In genomic region chr8:11574911-11575603, GRCm38 (mm10) we compare ENCODE assay signal across 12 mouse cellular contexts. TPM values are rescaled to one million over a fixed set of nuclear protein-coding genes. Genes with fewer than 3 reads are reported as not detected.
DNase-seq lines count a peak whose midpoint lies in the region; ATAC-seq and TF ChIP-seq lines count a peak whose summit lies in the region.
"Had no signal": no experiment of that assay in that cellular context is flagged by ENCODE, and none has a peak within 500 bp of the region (broad histone marks: within the 10 kb centered on the region; RNA-seq: fewer than 3 reads in every experiment).

No protein-coding gene starts in this region.

- H3K9me3 ChIP-seq in heart, embryonic 12.5 days (replicated peaks) = no peaks in the 10 kb centered on the region
- no peaks in the 10 kb centered on the region for H3K9me3 ChIP-seq in lung, postnatal 0 days (ENCODE audit: low read length)
- no peaks in the 10 kb centered on the region for H3K9me3 ChIP-seq in liver, embryonic 16.5 days (replicated peaks; ENCODE audit: control insufficient read depth, low read length)
- H3K9me3 ChIP-seq in hindbrain, embryonic 10.5 days = no peaks in the 10 kb centered on the region

- no peak overlapping the region for H3K4me2 ChIP-seq in heart, embryonic 12.5 days
- H3K4me2 ChIP-seq in lung, postnatal 0 days (replicated peaks; ENCODE audit: low read depth, low read length) = no peak overlapping the region
- H3K4me2 ChIP-seq in liver, embryonic 16.5 days (ENCODE audit: low read depth, low read length) = no peak overlapping the region

- H3K4me1 ChIP-seq in heart, embryonic 12.5 days (replicated peaks) = peaks cover 16% of the 10 kb centered on the region
- H3K4me1 ChIP-seq in lung, postnatal 0 days (ENCODE audit: insufficient read depth, low read depth, low read length) = no peaks in the 10 kb centered on the region; the same call in 1 of the 2 replicates
- peaks cover 3% of the 10 kb centered on the region; the same call in 1 of the 2 replicates for H3K4me1 ChIP-seq in liver, embryonic 16.5 days (ENCODE audit: control insufficient read depth, low read depth, low read length)
- peaks cover 24% of the 10 kb centered on the region for H3K4me1 ChIP-seq in hindbrain, embryonic 10.5 days (replicated peaks)

- no peak for TF ChIP-seq EP300 in lung, postnatal 0 days (IDR thresholded peaks at IDR 0.05)

- no peak for DNase-seq in heart, adult 18-20 months
- DNase-seq in lung, postnatal 0 days (ENCODE audit: low spot score) = peak; percentile 16
- DNase-seq in lung, postnatal 25 days (ENCODE audit: low spot score) = no peak
- DNase-seq in adipocyte (ENCODE audit: low spot score) = no peak
- no peak for DNase-seq in layer of hippocampus, postnatal 10 days (ENCODE audit: low spot score in 2 of 2)
- DNase-seq in hindbrain, embryonic 10.5 days (ENCODE audit: low spot score) = no peak
- DNase-seq: adrenal gland, postnatal 14 days; B cell, adult 2 months; cerebellum, postnatal 14 days had no signal

- no peaks in the 10 kb centered on the region for H3K27me3 ChIP-seq in heart, embryonic 12.5 days (replicated peaks)
- no peaks in the 10 kb centered on the region for H3K27me3 ChIP-seq in lung, postnatal 0 days (replicated peaks; ENCODE audit: insufficient read depth, low read length)
- H3K27me3 ChIP-seq in liver, embryonic 16.5 days (ENCODE audit: control insufficient read depth, insufficient read depth, low read depth, low read length) = no peaks in the 10 kb centered on the region
- no peaks in the 10 kb centered on the region for H3K27me3 ChIP-seq in hindbrain, embryonic 10.5 days (ENCODE audit: insufficient read depth, poor library complexity, severe bottlenecking)

- 64% methylated on average over 9 of the region's 9 CpGs for WGBS in heart, embryonic 12.5 days
- 43% methylated on average over 9 of the region's 9 CpGs for WGBS in lung, postnatal 0 days
- 37% methylated on average over 9 of the region's 9 CpGs for WGBS in liver, embryonic 16.5 days (ENCODE audit: insufficient replicate concordance)
- WGBS in hindbrain, embryonic 10.5 days = 76% methylated on average over 9 of the region's 9 CpGs

- no peak overlapping the region for H3K4me3 ChIP-seq in heart, embryonic 12.5 days
- no peak overlapping the region for H3K4me3 ChIP-seq in lung, postnatal 0 days (ENCODE audit: low read depth, low read length)
- no peak overlapping the region for H3K4me3 ChIP-seq in liver, embryonic 16.5 days (ENCODE audit: low read depth, low read length)
- no peak overlapping the region for H3K4me3 ChIP-seq in hindbrain, embryonic 10.5 days

- peak overlapping the region; percentile 3; the same call in 1 of the 2 replicates for H3K27ac ChIP-seq in heart, embryonic 12.5 days (ENCODE audit: poor library complexity, severe bottlenecking)
- peak overlapping the region; percentile 45 for H3K27ac ChIP-seq in lung, postnatal 0 days (ENCODE audit: low read length)
- 0 out of 2 replicates have a peak overlapping the region, but pooled peaks have one; percentile 27 for H3K27ac ChIP-seq in liver, embryonic 16.5 days (ENCODE audit: low read length)
- no peak overlapping the region for H3K27ac ChIP-seq in hindbrain, embryonic 10.5 days
- H3K27ac ChIP-seq: hindbrain, postnatal 0 days had no signal

- no peak for ATAC-seq in heart, embryonic 12.5 days (ENCODE audit: insufficient number of reproducible peaks, low FRiP score)
- peak; percentile 38 for ATAC-seq in lung, postnatal 0 days
- ATAC-seq in liver, embryonic 16.5 days (ENCODE audit: low read depth) = no peak
- ATAC-seq: hindbrain, postnatal 0 days had no signal

- H3K9ac ChIP-seq in heart, embryonic 12.5 days = no peak overlapping the region
- no peak overlapping the region for H3K9ac ChIP-seq in lung, postnatal 0 days (replicated peaks; ENCODE audit: low read depth)
- no peak overlapping the region for H3K9ac ChIP-seq in liver, embryonic 16.5 days (ENCODE audit: low read depth, low read length)

- no peak for TF ChIP-seq CTCF in lung, postnatal 0 days (IDR thresholded peaks at IDR 0.05)

- H3K36me3 ChIP-seq in heart, embryonic 12.5 days = no peaks in the 10 kb centered on the region
- H3K36me3 ChIP-seq in lung, postnatal 0 days (ENCODE audit: insufficient read depth, low read length) = no peaks in the 10 kb centered on the region
- no peaks in the 10 kb centered on the region for H3K36me3 ChIP-seq in liver, embryonic 16.5 days (ENCODE audit: control insufficient read depth, insufficient read depth)
- H3K36me3 ChIP-seq in hindbrain, embryonic 10.5 days = peaks cover 4% of the 10 kb centered on the region; the same call in 1 of the 2 replicates

RNA-seq across cellular contexts. Expression of gene Ing1, which starts 19.7 kb away (rescaled TPM):
- polyA plus RNA-seq in heart, embryonic 12.5 days (2016; fragmentation: Nextera tagmentation; extraction: Ambion mirVana) = 25.2 and 26.5 TPM in 2 replicates
- 10 to 100 TPM; 16.2 to 18.3 TPM for total RNA-seq in heart, adult 18-20 months (2021)
- polyA plus RNA-seq in lung, postnatal 0 days (2015; fragmentation: Nextera tagmentation; extraction: Ambion mirVana) = 40.9 and 42.5 TPM in 2 replicates
- polyA plus RNA-seq in liver, embryonic 16.5 days (2015; fragmentation: Nextera tagmentation; extraction: Ambion mirVana) = 11.1 and 11.7 TPM in 2 replicates
- 10 to 100 TPM; 35.6 to 39.5 TPM for total RNA-seq in layer of hippocampus, postnatal 10 days (2021)
- polyA plus RNA-seq in hindbrain, embryonic 10.5 days (2016; fragmentation: Nextera tagmentation; extraction: Ambion mirVana) = 31.0 and 31.3 TPM in 2 replicates

RNA-seq across cellular contexts. Expression of gene Cars2, which starts 24.5 kb away (rescaled TPM):
- polyA plus RNA-seq in heart, embryonic 12.5 days (2016; fragmentation: Nextera tagmentation; extraction: Ambion mirVana) = 22.6 and 28.2 TPM in 2 replicates
- 10 to 100 TPM; 51.6 to 52.2 TPM for total RNA-seq in heart, adult 18-20 months (2021)
- polyA plus RNA-seq in lung, postnatal 0 days (2015; fragmentation: Nextera tagmentation; extraction: Ambion mirVana) = 13.7 and 16.5 TPM in 2 replicates
- polyA plus RNA-seq in liver, embryonic 16.5 days (2015; fragmentation: Nextera tagmentation; extraction: Ambion mirVana) = 10.1 and 11.8 TPM in 2 replicates
- 10 to 100 TPM; 26.1 to 28.6 TPM for total RNA-seq in layer of hippocampus, postnatal 10 days (2021)
- polyA plus RNA-seq in hindbrain, embryonic 10.5 days (2016; fragmentation: Nextera tagmentation; extraction: Ambion mirVana) = 18.9 and 19.5 TPM in 2 replicates
